Mouse (Mus musculus) heart, adult 9 months (tissue): ENCODE data around the gene Gm2007.
"Not testable (repeated sequence)": the region's sequence is repeated elsewhere in the genome, so short reads cannot be mapped to it uniquely, and the experiment has no call there.

ENCODE experiments used
- DNase-seq, 2 experiments: peaks; one replicate each; pipeline ENCODE4 v3.0.0; 2022; ENCODE audit warnings: low spot score in 2 of 2

The Gm2007 gene

GRCm38 (mm10) chr2:175741237-175741636 lies at the start of gene Gm2007:
TSS of gene Gm2007 (plus strand) at chr2:175741537.
- DNase-seq, result not testable (repeated sequence)

GRCm38 (mm10) chr2:175703546-175703945 lies 37.8 kb upstream of the Gm2007 start, which contains the start of gene Zfp969:
TSS of gene Zfp969 (minus strand) at chr2:175703646.
- not testable (repeated sequence) for DNase-seq

DNA sequence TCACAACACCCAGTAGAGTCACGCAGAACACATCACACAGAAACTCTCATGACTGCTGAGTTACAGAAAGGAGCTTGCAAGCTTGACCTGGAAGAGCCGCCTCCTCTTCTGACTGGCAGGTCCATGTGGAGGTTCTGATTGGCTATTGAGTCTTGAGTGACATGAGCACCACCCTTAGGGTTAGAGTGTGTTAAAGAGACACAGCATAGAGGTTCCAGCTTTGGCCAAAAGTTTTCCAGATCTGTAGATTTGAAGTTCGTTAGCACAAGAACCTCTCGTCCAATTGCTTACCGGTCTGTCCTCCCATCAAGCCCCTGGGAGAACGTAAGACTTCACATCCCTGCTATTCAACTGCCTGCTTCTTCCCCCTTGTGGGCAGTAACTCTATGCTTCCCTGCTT lies 59.7 kb downstream of the Gm2007 start, which contains the start of gene Gm14288:
Gene Gm14288 (minus strand): TSS at position 101 of the 400 bp plus-strand sequence.
- DNase-seq, result not testable (repeated sequence)
